Mouse (Mus musculus) retina, adult 2 months (tissue): ENCODE measurements around the gene Sec14l4.

Experiments used
- DNase-seq: peaks from one replicate; pipeline ENCODE4 v3.0.0-alpha.2; 2012; ENCODE audit warnings: low read depth, low spot score

Gene Sec14l4

DNA sequence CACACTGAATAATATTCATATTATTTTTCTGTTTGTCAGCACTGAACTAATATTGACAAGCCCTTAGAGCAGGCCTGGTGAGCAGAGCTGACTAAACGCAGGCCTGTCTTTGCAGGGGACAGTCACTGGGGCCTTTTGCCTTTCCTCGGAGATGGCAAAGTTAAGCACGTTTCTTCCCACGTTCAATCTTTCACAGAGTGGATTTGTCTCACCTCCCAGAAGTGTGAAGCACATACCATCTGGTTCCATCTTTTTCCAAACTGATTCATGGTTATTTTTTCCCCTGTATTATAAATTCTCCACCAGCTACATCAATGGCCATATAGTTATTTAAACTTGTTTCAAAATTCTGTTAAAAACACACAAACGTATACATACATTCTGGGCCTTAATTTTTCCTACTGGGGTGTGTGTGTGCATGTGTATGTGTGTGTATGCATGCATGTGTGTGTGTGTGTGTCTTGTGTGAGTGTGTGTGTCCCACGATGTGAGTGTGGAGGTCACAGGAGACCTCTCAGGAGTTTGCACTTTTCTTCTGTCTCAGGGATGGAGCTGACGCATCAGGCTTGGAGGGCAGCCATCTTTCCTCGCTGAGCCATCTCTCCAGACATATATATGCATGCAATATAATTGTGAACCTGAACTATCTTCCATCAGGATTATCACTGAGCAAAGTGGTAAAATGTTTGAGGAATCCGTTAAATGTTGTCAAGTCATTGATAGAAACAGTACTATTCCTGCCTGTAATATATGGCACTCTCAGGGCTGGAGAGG lies 3.5 kb upstream of the Sec14l4 start:
- no peak for DNase-seq

DNA sequence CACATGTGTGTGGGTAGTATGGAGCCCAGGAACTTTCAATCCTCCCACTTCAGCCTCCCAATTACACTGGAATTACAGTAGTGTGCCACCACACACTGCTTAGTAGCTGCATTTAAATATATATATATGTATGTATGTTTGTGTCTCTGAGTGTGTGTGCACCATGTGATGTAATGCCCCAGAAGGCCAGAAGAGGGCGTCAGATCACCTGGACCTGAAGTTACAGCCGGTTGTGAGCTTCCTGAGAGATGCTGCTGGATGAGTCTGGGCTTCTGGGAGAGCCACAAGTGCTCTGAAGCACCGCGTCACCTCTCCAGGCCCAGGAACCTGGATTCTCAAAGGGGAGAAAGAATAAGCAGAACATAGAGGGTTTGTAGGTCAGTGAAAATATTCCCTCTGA lies 1.9 kb upstream of the Sec14l4 start:
- DNase-seq = no peak

DNA sequence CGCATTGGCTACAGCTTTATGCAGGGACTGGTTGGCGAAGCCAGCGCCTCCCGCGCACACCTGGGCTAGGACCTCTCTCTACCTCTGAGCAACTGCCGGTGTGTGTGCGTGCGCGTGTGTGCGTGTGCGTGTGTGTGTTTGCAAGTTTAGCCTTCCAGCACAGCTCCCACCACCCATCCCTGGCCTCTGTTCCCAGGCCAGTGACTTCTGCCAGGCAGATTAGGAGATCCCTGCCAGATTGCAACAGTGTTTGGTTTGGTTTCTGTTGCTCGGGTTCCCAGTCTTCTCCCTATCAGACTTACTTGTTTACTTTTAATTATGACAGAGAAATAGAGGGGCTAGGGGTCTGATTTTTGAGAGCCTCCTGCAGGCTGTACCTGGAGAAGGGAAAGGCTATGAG lies 699 bp downstream of the Sec14l4 start:
- DNase-seq = no peak

DNA sequence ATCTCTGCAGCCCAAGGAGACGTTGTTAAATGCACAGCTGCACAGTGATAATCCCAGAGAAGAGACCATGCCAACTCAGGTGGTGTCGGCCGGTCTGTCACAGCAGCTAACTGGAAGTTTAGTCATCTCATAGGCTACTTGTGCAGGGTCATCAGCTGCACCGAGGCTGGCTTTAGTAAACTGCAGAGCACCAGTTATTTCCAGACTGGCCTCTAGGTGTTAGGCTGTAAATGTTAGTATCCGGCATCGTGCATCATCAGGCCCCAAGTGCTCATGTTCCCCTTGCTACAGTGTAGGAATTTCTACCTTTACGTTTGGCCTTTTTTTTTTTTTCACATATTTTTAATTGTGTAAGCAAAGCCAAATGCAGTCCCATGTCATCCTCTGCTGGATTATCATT lies 2.2 kb downstream of the Sec14l4 start:
- DNase-seq = no peak

DNA sequence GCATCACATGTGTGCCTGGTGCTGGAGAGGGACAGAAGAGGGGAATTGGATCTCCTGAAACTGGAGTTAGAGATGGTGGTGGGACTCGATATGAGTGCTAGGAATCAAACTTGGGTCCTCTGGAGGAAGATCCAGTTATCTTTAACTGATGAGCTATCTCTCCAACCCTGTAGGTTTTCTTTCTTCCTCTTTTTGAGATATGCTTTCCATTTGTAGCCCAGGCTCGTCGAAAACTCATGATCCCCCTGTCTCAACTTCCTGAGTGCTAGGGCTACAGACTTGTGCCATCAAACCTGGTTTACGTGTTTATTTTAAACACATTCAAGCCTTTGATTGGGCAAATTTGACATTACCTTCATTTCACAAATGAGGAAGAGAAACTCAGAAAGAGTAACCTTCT lies 2.9 kb downstream of the Sec14l4 start:
- DNase-seq = no peak

DNA sequence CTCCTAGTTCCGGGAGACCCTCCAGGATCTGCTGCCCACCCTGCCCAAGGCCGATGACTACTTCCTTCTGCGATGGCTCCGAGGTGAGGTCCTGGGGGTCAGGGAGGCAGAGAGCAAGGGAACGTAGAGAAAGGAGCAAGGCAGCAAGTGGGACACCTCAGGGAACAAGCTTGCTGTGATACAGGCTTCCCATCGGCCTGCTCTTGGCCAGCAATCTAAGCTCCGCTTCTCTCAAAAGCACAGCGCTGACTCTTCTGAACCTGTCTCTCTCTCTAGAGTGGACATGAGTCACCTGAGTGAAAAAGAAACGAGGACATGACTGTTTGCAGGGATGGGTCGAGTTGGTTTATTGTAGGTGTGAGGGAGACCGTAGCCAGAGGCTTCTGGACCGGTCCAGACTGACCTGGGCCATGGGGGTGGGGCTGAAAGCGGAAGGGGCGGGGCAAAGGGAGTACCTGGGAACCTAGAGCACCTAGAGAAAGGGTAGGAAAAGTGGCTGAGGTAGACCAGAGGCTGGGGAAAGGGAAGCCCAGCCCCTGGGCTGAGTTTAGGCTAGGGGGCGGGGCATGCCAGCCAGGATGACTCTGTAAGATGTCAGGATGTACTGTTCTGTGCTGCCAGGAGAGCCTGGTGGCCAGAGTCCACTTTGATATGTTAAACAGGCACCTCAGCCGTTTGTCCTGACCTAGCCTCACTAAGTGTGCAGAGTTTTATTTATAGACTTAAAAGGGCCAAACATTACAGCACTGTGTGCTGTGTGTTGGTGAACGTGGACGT lies 4.0 kb downstream of the Sec14l4 start:
- DNase-seq = no peak

DNA sequence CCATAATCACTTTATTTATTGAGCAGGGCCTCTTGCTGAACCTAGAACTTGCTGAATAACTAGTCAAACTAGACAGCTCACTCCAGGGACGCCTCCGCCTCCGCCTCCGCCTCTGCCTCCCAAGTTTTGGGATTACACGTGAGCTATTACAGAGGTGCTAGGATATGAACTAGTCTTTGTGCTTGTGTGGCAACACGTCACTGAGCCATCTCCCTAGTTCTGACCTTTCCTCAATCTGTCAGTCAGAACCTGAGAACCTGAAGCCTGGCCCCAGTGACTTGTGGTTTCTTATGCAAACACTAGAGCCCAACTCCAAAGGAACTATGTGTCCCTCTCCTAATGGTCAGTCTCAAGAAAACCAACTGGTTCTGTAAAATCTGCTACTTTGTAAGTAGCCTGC lies 4.7 kb downstream of the Sec14l4 start:
- no peak for DNase-seq

DNA sequence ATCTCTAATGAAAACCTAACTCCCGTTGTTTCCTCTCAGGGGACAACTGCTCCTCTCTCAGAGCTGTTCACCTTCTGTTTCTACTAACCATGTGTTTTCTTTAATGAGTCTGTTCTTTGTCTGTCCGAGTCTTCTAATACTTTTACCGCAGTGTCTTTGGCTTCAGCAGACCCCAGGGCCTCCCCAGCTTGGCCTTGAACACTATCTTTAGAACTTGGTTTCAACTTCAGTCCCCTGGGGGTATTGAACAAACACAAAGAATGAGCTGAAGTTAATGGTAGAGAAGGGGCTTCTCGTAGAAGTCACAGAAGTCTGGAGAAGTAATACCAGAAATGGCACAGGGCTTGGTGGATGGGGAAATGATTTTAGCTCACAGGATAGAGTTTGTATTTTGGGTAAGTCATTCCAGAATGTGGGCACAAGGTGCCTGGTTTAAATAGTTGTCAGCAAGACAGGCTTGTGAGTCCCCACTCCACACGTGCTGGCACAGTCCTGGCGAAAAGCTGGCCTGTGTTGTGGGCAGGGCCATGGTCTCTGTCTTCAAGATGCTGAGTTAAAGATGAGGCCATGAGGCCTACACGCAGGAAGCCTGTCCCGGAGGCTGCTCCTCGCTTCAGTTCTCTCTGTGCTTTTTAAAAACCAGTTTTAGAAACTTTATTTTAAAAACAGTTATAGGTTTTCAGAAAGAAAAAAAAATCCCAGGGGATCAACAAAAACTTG lies 5.3 kb downstream of the Sec14l4 start:
- DNase-seq = no peak

DNA sequence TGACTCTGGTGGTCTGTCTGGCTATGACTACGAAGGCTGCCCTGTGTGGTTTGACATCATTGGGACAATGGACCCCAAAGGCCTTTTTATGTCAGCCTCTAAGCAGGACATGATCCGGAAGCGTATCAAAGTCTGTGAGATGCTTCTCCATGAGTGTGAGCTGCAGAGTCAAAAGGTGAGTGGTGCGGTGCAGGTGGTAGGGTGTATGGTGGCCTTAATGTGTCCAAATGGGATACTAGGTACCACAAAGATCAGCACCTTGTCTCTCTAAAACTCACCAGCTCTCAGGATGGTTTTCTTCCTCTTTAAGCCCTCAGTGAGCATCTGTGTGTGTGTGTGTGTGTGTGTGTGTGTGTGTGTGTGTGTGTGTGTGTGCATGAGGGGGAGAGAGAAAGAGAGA lies 8.7 kb downstream of the Sec14l4 start:
- no peak for DNase-seq

DNA sequence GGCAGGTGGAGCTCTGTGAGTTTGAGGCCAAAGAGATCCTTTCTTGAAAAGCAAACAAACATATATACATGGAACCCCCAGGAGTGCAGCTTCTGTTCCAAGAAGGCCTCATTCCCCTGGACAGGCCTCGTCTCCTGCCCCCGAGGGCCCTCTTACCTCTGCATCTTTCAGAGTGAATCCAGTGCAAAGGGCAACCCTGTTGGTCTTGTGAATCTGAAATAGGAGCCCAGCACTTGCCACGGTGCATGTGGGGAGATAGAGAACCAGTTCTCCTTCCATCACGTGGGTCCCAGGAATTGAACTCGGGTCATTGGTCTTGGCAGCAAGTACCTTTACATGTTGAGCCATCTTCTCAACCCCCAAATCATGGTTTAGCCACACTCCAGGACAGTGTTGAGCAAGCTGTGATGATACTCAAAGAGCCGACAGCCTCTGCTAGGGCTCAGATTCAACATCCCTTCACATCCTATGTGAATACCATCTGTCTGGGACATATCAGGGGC lies 9.9 kb downstream of the Sec14l4 start:
- DNase-seq = no peak

DNA sequence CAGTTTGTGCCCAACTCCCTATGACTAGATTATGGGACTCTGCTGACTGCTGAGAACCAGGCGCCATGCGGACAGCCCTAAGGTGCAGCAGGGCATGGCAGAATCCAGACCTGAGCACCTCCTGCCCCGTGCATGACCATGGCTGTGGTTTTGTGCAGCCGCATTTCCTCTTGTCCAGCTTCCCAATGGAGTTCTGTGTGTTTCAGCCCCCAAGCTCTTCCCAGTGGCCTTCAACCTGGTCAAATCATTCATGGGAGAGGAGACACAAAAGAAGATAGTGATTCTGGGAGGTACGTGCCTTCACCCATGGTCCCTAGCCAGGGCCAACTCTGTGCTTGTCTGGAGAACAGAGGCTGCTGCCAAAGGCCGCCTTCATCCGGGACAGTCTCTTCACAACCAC lies 11.8 kb downstream of the Sec14l4 start:
- DNase-seq = no peak

DNA sequence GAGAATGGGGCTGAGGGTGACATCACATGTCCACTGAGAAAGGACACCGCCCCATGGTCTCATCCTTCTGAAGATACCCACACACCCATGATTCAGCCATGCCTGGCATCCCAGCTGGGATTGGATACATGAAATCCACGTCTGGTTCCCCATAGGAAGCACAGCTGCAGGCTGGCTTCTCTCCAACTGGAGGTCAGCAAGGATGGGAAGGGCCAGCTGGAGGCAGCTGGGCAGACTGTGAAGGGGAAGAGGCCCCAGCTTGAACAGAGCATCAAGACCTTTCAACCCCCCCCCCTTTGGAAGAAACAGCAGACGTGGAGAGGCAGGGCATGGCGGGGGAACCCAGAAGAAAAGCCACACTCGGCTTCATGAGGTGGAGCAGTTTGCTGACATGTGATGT lies 15.3 kb downstream of the Sec14l4 start:
- DNase-seq = no peak

DNA sequence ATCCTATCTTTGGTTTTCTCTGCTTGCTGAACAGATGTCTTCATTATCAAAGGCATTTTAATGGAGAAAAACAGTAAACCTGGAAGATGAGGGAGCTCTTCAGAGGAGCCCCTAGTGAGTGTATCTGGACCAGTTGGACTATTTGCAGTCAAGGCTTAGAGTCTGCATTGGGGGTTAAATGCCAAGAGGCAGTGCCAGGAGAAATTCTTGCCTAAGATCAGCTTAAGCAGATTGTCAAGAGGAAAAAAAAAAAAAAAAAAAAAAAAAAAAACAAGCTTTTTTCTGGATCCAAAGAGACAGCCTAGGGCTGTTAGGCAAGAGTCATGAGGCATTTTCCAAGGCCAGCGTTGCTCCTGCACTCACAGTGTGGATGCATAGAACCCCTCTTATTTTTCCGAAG lies 16.5 kb downstream of the Sec14l4 start:
- DNase-seq = no peak

DNA sequence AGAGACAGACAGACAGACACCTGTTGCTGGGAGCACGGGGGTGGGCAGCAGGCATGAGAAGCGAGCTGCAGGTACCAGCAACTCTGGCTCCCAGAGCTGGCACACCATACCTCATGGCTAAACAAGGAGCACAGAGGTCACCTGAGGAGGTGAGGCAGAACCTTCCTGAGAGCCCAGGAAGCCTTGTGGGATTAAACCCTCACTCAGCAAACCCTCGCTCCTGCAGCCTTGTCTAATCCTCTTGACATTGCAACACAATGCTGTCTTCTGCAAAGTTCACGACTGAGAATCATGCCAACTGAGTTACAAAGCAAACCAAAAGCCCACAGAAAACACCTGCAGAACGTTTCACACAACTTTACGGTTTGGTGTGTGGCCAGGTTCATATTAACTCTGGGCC lies 17.2 kb downstream of the Sec14l4 start:
- DNase-seq = no peak

DNA sequence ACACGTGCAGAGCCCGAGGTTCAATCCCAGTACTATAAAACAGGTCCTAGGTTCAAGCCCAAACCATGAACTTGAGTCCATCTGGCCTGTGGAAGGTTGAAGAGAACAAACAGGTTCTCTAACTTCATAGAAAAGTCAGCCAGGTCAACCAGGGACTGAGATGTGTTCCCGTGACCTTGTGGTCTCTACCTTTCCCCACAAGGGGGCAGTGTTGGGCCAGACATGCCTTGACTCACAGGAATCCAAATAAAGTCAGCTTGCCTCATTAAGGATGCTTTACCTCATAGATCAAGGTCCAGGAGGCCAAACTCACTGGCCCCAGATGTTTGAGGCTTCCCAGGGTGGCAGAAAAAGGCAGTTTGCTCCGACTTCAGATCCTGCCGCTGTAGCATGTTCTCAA lies 22.3 kb downstream of the Sec14l4 start:
- DNase-seq = peak; percentile 63

DNA sequence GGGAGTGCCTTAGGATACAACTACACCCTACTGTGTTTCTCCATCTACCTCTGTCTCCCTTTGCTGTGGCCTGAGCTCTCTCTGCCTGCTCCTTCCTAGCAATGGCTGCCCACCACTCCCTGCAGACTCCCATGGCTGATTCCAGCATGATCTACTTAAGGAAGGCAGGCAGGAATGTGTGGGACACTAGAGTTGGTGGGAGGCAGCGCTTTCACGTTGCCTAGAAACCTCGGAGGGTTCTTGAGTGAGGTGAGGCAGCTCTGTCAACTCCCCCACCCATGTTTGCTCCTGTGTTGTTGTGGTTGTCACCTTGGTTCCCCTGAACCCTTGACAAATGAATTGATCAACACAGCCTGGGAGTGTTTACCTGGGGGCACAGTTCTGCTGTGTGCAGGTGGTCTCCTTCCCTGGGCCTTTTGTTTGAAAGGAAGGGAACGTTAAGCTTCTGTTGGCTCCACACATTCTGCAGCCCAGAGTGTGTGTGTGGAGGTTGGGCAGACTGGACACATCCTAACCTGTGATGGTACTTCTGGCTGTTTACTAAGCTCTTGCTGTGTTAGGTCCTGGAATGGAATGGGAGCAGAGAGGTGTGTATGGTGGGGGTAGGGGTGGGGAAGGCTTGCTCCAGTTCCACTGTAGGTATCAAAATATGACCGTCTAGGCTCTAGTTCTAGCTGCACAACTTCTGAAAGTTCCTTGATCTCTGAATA lies 29.8 kb downstream of the Sec14l4 start:
- DNase-seq = no peak

DNA sequence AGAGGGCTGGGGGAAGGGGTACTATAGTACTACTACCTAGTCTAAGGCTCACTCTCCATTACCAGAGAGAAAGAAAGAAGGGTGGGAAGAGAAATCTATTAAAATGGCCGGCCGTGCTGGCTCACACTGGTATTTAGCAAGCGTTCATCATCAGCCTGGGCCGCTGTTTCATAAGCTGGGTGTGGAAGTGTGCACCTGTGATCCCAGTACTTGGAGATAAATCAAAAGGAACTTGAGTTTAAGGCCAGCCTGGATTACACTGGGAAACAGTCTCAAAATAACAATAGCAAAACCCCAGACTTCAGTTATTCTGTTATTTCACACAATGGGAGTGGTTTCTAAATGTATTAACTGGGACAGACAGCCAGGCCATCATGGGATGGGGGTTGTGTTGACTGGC lies 31.3 kb downstream of the Sec14l4 start:
- no peak for DNase-seq

DNA sequence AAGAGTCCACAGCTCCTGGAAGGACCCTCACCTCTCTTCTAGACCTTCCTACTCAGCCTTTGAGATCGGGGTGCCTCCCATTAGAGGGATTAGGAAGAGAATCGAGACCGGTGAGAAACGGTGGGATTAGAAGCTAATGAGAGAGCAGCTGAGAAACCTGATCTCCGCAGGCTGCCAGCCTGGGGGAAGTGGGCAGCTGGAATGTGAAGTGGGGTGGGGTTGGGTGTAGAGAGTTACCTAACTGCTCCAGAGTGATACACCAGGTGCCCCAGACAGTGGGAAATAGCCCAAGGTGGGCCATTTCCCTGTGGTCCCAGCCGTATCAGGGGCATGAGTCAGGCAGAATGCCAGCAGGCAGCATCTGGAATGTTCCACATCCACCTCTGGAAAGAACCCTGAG lies 31.7 kb downstream of the Sec14l4 start:
- no peak for DNase-seq

DNA sequence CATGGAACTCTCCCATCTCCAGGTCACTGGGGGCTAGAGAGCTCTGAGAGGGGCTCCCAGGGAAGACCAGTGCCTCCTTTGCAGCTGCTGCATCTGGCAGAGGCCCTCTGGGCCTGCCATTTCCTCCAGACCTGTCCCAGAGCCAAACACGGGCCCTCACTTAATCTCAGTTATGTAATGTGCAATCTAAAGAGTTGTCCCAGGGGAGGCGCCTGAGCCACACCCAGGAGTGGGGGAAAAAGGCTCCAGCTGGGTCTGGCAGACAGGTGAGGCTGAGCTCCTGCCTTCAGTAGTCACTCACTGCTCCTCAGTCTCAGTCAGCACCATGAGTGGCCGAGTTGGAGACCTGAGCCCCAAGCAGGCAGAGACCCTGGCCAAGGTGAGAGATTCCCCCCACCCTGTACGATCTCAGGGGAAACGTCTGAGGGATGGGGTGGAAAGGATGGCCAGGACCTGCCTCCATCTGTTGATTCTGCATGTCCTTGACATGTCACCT lies 33.4 kb downstream of the Sec14l4 start, which contains the start of gene Sec14l3:
TSS of gene Sec14l3 (plus strand) at position 215 of the 496 bp plus-strand sequence.
- DNase-seq = no peak

DNA sequence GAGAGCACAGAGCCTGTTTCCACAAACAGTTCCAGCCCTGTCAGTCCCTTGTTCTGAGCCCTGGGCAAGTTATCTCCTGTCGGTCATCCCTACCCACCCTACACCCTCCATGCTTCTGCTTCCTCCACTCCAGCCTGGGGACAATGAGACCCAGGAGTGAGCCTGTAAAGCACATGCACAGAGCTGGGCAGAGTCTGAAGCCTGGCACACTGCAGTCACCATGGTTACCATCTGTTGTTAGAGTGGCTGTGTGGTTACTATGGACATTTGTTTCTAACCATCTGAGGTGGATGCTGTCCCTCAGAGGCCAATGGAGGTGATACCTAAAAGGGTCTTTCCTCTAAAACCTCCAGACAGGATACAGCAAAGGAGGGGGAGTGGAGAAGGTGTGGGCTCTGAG lies 38.4 kb downstream of the Sec14l4 start:
- no peak for DNase-seq

DNA sequence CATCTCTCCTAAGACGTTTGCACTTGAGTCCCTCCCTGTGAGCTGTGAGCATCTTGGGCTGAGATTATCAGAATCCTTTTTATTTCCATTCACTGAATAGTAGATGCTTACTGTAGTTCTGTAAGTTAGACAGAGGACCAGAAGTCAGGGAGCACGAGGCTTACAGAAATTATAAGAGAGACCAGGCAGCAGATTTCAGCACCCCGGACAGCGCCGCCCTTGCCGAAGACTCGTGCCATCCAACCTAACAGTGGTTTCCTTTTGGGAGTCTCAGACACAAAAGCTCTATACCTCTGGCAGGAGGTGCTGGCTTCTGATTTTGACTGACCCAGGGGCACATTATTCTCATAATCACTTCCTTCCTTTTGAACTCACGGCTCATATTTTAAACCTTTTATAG lies 45.4 kb downstream of the Sec14l4 start:
- no peak for DNase-seq
